Mouse (Mus musculus) embryonic facial prominence, embryonic 12.5 days (tissue): ENCODE measurements around the gene Fut7. TPM values are rescaled to one million over a fixed set of nuclear protein-coding genes. Genes with fewer than 3 reads are reported as not detected.
A peak's percentile ranks its signal among the peaks of the same experiment; 100 is the strongest.

ENCODE experiments used
- ATAC-seq: fragments of 200-750 bp; cut with Nextera tagmentation; 2 replicates; pipeline ENCODE4 v1.8.0; 2017; ENCODE audit not compliant: insufficient number of reproducible peaks, insufficient read depth, low FRiP score, low TSS enrichment
- H3K27ac ChIP-seq: fragments of 300-500 bp; sonication (generic); 2 replicates; pipeline ENCODE4 v1.5.1; 2016; ENCODE audit warnings: mild to moderate bottlenecking
- H3K27me3 ChIP-seq: fragments of 300-500 bp; sonication (generic); 2 replicates; pipeline ENCODE4 v1.6.1; 2016; ENCODE audit warnings: mild to moderate bottlenecking, moderate library complexity
- H3K36me3 ChIP-seq: fragments of 300-500 bp; sonication (generic); 2 replicates; pipeline ENCODE4 v1.6.1; 2016; ENCODE audit warnings: mild to moderate bottlenecking
- H3K4me1 ChIP-seq: fragments of 300-500 bp; sonication (generic); 2 replicates; pipeline ENCODE4 v1.6.1; 2016
- H3K4me2 ChIP-seq: fragments of 300-500 bp; sonication (generic); replicated peaks from 2 replicates; pipeline ENCODE4 v1.6.1; 2016; ENCODE audit warnings: mild to moderate bottlenecking, moderate library complexity
- H3K4me3 ChIP-seq: fragments of 300-500 bp; sonication (generic); 2 replicates; pipeline ENCODE4 v1.5.1; 2016; ENCODE audit warnings: mild to moderate bottlenecking
- H3K9ac ChIP-seq: fragments of 300-500 bp; sonication (generic); 2 replicates; pipeline ENCODE4 v1.6.1; 2016; ENCODE audit warnings: mild to moderate bottlenecking, moderate library complexity
- H3K9me3 ChIP-seq: fragments of 300-500 bp; sonication (generic); 2 replicates; pipeline ENCODE4 v1.6.1; 2016; ENCODE audit warnings: mild to moderate bottlenecking, moderate library complexity
- WGBS: fragments of 180-500 bp; shearing (Covaris S2); methylation state at CpG from one replicate; pipeline ENCODE4 v1.1.7; 2016; 5-methylcytosine and 5-hydroxymethylcytosine counted together
- polyA plus RNA-seq: library from polyadenylated mRNA; unstranded; fragments of >200 nt; fragmentation: Nextera tagmentation; extraction: Ambion mirVana; gene quantifications from 2 replicates; pipeline ENCODE4 v1.2.1, GENCODE M21; 2016

Gene Fut7
- polyA plus RNA-seq = not detected in 2 replicates

DNA sequence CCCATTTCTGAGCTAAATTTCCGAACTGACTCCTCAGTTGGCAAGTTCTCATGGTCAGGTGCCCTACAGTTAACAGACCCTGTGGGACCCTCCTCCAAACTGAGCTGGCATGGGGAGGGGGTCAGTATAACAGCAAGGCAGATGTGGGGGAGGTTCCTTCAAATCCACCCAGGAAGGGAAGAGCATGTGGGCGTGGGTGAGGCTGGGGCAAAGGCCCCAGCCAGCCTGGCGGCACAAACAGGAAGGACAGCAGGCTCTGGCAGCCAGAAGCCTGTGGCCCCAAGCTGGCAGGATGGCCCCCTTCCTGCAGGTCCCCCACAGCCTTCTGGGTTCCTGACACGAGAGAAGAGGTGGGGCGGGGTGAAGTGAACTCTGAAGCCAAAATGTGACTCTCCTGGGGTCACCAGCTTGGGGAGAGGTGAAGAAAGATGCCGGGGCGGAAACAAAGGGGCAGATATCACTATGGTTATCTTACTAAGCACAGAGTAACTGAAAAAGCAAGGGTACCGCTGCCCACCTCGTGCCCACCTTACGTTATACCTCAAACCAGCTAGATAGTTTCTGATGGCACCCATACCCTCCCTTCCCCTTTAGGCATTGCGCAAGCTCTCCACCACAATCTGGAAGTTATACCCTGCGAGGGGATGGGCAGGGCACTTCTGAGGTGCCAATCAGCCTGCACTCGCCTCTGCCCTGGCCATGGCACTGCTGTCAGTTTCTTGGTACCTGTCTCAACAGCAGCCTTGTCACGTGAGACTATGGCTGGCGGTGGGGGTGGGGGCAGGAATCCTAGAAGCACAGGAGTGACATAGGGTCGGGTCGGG is at the start of gene Fut7:
Gene Fut7 (plus strand): TSS at position 681 of the 824 bp plus-strand sequence.
- peaks cover 42% of the 10 kb centered on the region for H3K27me3 ChIP-seq
- no peak within 1 kb of the TSS for H3K4me3 ChIP-seq
- no peak within 1 kb of the TSS for H3K9ac ChIP-seq
- 63% methylated on average over 17 of the region's 17 CpGs for WGBS
- H3K4me2 ChIP-seq = no peak within 1 kb of the TSS
- no peaks in the 10 kb centered on the region for H3K9me3 ChIP-seq
- H3K27ac ChIP-seq = no peak within 1 kb of the TSS
- no peaks in the 10 kb centered on the region for H3K36me3 ChIP-seq
- no peaks in the 10 kb centered on the region for H3K4me1 ChIP-seq
- ATAC-seq = no peak

GRCm38 (mm10) chr2:25373431-25373830 is 49.6 kb upstream of the Fut7 start:
- WGBS = 8% methylated on average over 2 of the region's 2 CpGs
- H3K4me1 ChIP-seq = peaks cover 20% of the 10 kb centered on the region
- peak overlapping the region; percentile 92 for H3K4me2 ChIP-seq
- no peak for ATAC-seq
- H3K27ac ChIP-seq = no peak overlapping the region
- H3K9ac ChIP-seq = peak overlapping the region; percentile 72
- H3K36me3 ChIP-seq = peaks cover 36% of the 10 kb centered on the region
- H3K4me3 ChIP-seq = peak overlapping the region; percentile 67
- H3K27me3 ChIP-seq = 0 out of 2 replicates have a peak, but pooled peaks cover 3% of the 10 kb centered on the region
- no peaks in the 10 kb centered on the region for H3K9me3 ChIP-seq

GRCm38 (mm10) chr2:25376589-25376988 is 46.5 kb upstream of the Fut7 start:
- Histone ChIP-seq H3K9me3 (no peaks in the 10 kb centered on the region), H3K27ac (no peak overlapping the region), H3K4me1 (peaks cover 20% of the 10 kb centered on the region), H3K4me2 (no peak overlapping the region), H3K36me3 (peaks cover 42% of the 10 kb centered on the region), H3K27me3 (0 out of 2 replicates have a peak, but pooled peaks cover 3% of the 10 kb centered on the region), H3K9ac (no peak overlapping the region), H3K4me3 (no peak overlapping the region)
- ATAC-seq = no peak
- 66% methylated on average over 4 of the region's 4 CpGs for WGBS

GRCm38 (mm10) chr2:25384492-25384891 is 38.6 kb upstream of the Fut7 start:
- 82% methylated on average over 5 of the region's 5 CpGs for WGBS
- no peak overlapping the region for H3K27ac ChIP-seq
- 0 out of 2 replicates have a peak, but pooled peaks cover 3% of the 10 kb centered on the region for H3K27me3 ChIP-seq
- H3K4me3 ChIP-seq = no peak overlapping the region
- no peaks in the 10 kb centered on the region for H3K36me3 ChIP-seq
- H3K4me1 ChIP-seq = no peaks in the 10 kb centered on the region
- H3K9me3 ChIP-seq = no peaks in the 10 kb centered on the region
- ATAC-seq = no peak
- H3K9ac ChIP-seq = no peak overlapping the region
- H3K4me2 ChIP-seq = no peak overlapping the region

DNA sequence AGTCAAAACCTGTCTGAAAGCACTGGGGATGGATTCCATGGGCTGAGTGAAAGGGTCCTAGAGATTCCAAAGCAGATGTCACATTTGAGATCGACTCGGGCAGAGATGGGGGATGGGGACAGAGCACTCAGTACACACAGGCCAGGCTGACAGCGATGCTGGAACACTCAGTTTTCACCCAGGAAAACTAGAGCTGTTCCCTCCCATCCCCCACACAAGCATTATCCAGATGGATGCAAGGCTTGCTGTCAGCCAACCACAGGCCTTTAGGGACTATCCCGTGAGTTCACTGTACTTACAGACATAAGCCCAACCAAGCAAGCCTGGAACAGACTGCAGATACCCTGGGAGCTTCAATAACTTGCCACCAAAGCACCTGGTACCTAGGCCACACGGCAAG is 31.8 kb upstream of the Fut7 start:
- Histone ChIP-seq H3K27ac (no peak overlapping the region), H3K4me2 (no peak overlapping the region), H3K9ac (no peak overlapping the region), H3K4me3 (no peak overlapping the region), H3K36me3 (no peaks in the 10 kb centered on the region), H3K27me3 (peaks cover 23% of the 10 kb centered on the region), H3K9me3 (no peaks in the 10 kb centered on the region), H3K4me1 (peaks cover 14% of the 10 kb centered on the region; the same call in 1 of the 2 replicates)
- 68% methylated on average over 5 of the region's 5 CpGs for WGBS
- no peak for ATAC-seq

DNA sequence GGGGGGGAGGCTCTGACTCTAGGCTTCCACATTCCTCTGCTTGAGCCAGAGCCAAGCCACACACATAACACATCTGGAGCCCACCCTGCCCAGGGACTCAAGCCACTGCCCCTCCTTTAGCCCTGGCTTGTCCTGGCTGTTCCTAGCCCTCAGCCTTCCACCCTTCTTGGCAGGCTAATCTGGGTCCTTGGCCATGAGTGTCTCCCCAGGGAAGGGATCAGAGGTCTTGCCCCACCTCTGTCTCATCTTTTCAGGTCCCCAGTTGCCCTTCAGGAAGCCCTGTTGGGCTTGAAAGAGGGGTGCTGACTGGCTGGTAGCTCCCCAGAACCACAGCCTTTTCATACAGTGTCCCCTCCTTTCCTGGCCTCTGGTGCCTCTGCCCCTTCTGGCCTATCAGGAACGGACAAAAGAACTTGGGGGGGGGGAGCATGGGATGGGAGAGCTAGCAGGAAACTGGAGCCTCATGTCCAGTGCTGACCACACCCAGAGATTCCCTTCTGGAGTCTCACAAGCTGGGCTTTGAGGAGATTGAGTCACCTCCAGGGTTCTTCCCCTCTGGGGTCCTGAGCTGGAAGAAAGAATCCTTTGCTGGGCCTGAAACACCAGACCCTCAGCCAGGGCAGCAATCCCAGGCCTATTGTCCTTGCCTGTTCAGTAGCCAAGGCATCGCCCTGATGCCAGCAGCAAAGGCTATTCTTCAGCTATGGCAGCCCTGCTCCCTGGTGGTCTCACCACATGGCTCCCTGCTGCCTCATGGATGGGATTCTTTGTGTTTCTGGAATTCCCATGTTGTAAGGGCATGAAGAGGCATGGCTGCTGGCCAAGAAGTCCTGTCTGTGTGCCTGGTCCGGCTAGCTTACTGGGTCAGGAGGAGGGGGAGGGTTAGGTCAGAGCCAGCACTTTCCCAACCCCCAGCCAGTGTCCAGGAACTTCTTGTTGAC is 28.5 kb upstream of the Fut7 start:
- H3K27ac ChIP-seq = no peak overlapping the region
- H3K4me2 ChIP-seq = no peak overlapping the region
- H3K9ac ChIP-seq = no peak overlapping the region
- no peak overlapping the region for H3K4me3 ChIP-seq
- no peak for ATAC-seq
- no peaks in the 10 kb centered on the region for H3K9me3 ChIP-seq
- peaks cover 55% of the 10 kb centered on the region for H3K27me3 ChIP-seq
- WGBS = 28% methylated on average over 3 of the region's 3 CpGs
- peaks cover 14% of the 10 kb centered on the region; the same call in 1 of the 2 replicates for H3K4me1 ChIP-seq
- no peaks in the 10 kb centered on the region for H3K36me3 ChIP-seq

GRCm38 (mm10) chr2:25395721-25396596 is 27.1 kb upstream of the Fut7 start, which contains the start of gene Entpd2:
Gene Entpd2 (plus strand): TSS chr2:25395874.
- peaks cover 14% of the 10 kb centered on the region; the same call in 1 of the 2 replicates for H3K4me1 ChIP-seq
- 0 out of 2 replicates have a peak within 1 kb of the TSS, but pooled peaks have one; percentile 38 for H3K9ac ChIP-seq
- H3K36me3 ChIP-seq = no peaks in the 10 kb centered on the region
- no peaks in the 10 kb centered on the region for H3K9me3 ChIP-seq
- H3K4me3 ChIP-seq = peak within 1 kb of the TSS; percentile 35
- H3K27me3 ChIP-seq = peaks cover 69% of the 10 kb centered on the region
- no peak within 1 kb of the TSS for H3K27ac ChIP-seq
- no peak for ATAC-seq
- 2% methylated on average over 57 of the region's 57 CpGs for WGBS
- H3K4me2 ChIP-seq = peak within 1 kb of the TSS; percentile 61

DNA sequence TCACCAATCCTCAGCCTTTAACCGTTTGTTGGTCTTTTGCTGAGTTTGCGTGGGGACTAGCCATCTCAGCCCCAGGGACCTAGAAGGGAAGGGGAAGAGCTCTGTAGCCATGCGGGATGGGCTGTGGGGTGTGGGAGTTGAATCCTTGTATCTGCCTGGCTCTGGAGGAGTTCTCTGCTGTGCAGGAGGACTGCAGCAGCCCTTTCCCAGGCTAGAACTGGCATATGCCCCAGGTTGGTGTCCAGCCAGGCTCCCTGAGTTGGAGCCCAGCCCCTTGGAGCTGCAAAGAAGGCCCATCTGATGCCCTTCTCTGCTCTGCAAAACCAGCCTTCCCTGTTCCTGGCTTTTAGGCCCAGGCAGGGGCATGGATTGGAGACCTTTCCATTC is 26.5 kb upstream of the Fut7 start:
- H3K36me3 ChIP-seq = no peaks in the 10 kb centered on the region
- no peaks in the 10 kb centered on the region for H3K9me3 ChIP-seq
- peaks cover 14% of the 10 kb centered on the region; the same call in 1 of the 2 replicates for H3K4me1 ChIP-seq
- no peak for ATAC-seq
- no peak overlapping the region for H3K9ac ChIP-seq
- no peak overlapping the region for H3K27ac ChIP-seq
- peak overlapping the region; percentile 61; the same call in 1 of the 2 replicates for H3K4me2 ChIP-seq
- WGBS = 49% methylated on average over 3 of the region's 3 CpGs
- H3K27me3 ChIP-seq = peaks cover 76% of the 10 kb centered on the region
- H3K4me3 ChIP-seq = no peak overlapping the region; the same call in 1 of the 2 replicates

GRCm38 (mm10) chr2:25397010-25397409 is 26.1 kb upstream of the Fut7 start:
- no peak overlapping the region for H3K27ac ChIP-seq
- ATAC-seq = no peak
- H3K27me3 ChIP-seq = peaks cover 80% of the 10 kb centered on the region
- WGBS = 26% methylated on average over 1 of the region's 1 CpGs
- H3K9me3 ChIP-seq = no peaks in the 10 kb centered on the region
- H3K4me1 ChIP-seq = peaks cover 14% of the 10 kb centered on the region; the same call in 1 of the 2 replicates
- no peak overlapping the region for H3K4me3 ChIP-seq
- no peaks in the 10 kb centered on the region for H3K36me3 ChIP-seq
- no peak overlapping the region for H3K9ac ChIP-seq
- no peak overlapping the region for H3K4me2 ChIP-seq

DNA sequence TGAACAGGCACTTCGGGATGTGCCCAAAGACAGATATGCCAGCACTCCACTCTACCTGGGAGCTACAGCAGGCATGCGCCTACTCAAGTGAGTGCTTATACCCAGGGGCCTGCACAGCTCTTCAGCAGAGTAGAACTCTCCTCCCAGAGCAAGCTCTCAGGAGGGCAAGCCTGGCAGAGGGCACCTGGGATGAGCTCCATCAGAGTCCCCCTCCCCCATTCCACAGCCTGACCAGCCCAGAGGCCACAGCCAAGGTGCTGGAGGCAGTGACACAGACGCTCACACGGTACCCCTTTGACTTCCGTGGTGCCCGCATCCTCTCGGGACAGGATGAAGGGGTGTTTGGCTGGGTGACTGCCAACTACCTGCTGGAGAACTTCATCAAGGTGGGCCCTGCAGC is 25.0 kb upstream of the Fut7 start:
- Histone ChIP-seq H3K9ac (no peak overlapping the region), H3K27me3 (peaks cover 91% of the 10 kb centered on the region), H3K9me3 (no peaks in the 10 kb centered on the region), H3K4me1 (peaks cover 19% of the 10 kb centered on the region; the same call in 1 of the 2 replicates), H3K4me3 (no peak overlapping the region), H3K36me3 (no peaks in the 10 kb centered on the region), H3K27ac (no peak overlapping the region), H3K4me2 (no peak overlapping the region)
- ATAC-seq = no peak
- WGBS = 90% methylated on average over 7 of the region's 7 CpGs

GRCm38 (mm10) chr2:25399051-25399450 is 24.0 kb upstream of the Fut7 start, which contains the start of gene Npdc1:
Gene Npdc1 (plus strand): TSS chr2:25399351.
- ATAC-seq = no peak

More at GRCm38 (mm10) chr2:25399051-25399450, 24.0 kb upstream of the Fut7 start, which contains the start of gene Npdc1:
- H3K9me3 ChIP-seq = no peaks in the 10 kb centered on the region
- no peak within 1 kb of the TSS for H3K9ac ChIP-seq
- peaks cover 100% of the 10 kb centered on the region for H3K27me3 ChIP-seq
- WGBS = 61% methylated on average over 8 of the region's 8 CpGs
- H3K4me1 ChIP-seq = peaks cover 19% of the 10 kb centered on the region; the same call in 1 of the 2 replicates
- no peaks in the 10 kb centered on the region for H3K36me3 ChIP-seq
- no peak within 1 kb of the TSS for H3K4me3 ChIP-seq
- H3K27ac ChIP-seq = no peak within 1 kb of the TSS
- no peak within 1 kb of the TSS for H3K4me2 ChIP-seq
